Mouse (Mus musculus): ENCODE measurements around the gene Polg. TPM values are rescaled to one million over a fixed set of nuclear protein-coding genes. Genes with fewer than 3 reads are reported as not detected.

Gene Polg
- total RNA-seq, 4 experiments from 2014 or later = 26.0 to 43.5 (median 38.1) TPM

DNA sequence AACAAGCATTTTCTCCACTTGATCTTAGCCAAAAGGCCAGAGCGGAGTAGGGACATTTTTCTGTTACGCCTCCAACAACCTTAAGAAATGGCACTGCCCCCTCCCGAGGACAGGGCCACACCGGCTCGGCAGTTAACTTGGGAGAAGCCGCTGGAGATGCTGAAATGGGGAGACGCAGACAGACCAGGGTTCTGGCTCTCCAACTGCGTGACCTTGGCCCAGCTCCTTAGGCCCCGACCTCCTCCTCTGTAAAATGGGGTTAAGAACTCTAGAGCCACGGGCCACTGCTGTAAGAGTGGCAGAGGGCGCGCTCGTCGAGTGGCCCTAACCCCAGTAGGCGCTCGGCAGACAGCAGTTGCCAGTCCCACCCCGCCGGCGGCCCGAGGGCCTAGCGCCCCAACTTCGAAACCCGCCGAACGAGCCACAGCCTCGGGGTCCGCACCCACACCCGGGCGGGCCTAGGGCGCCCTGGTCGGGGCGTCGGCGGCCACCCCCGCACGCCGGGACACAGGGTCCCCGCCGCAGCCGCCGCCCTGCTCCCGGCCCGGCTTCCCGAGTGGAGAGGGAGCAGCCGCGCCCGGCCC is 609 bp downstream of the Polg start:
- peak in 1 of 2 experiments; percentile 42 for DNase-seq (ENCODE audit: low spot score in 2 of 2)

DNA sequence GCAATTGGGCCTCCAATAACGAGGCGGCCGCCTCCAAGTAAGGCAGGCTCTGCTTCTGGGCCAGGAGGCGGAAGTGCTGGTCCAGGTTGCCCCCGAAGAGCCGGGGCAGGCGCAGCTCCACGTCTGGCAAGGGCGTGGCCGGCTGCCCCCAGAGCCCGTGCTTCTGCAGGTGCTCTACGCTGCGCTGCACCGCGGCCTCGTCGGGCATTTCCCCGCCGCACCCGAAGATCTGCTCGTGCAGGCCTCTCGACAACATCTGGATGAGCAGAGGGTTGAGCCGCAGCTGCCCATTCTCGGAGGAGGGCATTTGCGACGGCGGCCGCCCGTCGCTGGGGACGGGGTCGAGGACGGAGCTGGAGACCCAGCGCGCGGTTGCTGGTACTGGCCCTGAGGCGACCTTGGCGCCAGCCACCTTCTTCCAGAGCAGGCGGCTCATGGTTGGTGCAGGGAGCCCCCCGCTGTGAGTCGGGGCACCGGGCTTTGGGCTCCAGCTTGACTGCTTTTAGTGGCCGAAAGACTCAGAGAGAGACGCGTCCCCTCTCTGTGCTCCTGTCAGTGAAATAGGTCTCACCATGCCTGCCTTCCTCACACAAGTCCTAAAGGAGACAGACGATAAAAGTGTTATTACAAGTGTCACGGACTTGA is 1.3 kb downstream of the Polg start:
- DNase-seq (ENCODE audit: low spot score in 2 of 2) = no peak

DNA sequence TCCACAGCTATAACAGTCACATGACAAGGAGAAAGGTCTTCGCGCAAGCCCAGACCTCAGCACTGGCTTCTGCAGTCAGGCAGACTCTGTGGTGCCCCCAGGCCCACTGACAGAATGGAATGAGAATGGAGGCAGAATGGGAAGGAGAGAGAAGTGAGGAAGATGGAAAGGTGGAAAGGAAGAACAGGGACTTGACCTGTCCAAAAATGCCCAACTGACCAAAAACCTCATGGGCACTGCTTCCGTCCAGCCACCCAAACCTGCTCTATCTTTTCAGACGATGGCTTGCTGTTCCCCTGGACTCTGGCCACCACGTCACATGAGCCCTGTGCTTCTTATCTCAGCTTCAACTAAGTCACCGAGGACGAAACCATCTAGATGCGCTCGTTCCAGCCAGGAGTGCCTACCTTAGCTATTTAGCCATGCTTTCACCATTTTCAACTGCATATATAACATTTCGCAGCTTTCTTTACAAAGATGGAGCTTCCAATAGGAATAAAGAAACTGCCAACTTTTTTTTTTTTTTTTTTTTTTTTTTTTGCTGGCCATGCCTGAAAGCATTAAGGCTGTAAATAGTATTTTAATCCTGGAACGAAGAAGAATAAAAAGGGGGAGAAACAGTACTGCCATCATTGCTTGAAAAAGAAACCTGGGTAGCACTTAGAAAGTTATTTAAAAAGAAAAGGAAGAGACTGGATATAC is 2.6 kb downstream of the Polg start:
- no peak for DNase-seq (ENCODE audit: low spot score in 2 of 2)

DNA sequence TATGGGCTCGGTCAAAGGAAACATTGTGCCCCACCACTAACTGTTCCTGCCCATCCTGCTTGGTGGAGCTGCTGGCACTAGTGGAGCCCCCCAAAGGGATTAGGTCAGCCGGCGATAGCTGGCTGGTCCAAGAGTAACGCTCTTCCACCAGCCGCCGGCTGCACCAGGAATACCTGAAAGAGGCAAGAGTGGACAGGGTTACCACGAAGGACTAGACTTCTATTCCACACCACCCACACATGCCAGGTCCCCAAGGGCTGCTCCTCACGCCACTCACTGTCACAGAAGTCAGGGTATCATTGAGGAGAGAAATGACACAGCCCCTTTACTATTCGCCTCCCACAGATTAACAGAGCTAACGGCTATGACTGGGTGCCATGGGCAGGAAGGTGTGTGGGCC is 4.4 kb downstream of the Polg start:
- no peak for DNase-seq (ENCODE audit: low spot score in 2 of 2)

DNA sequence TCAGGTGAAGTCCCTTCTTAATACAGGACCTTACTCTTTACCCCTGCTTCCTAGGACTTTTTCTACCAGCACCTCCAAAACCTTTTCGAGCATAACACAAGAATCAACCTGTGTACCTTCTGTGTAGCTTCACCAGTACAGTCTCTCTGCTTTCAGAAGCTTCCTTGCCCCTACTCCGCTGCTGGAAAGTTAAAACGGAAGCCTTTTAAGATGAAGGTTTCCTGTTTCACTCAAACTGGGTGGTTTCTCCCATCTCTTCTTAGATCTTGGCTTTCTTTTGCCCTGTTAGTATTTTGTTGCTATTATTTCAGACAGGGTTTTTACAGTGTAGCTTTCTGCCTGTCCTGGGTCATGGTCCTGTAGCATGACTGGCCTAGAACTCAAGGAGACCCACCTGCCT is 18.7 kb downstream of the Polg start:
- DNase-seq (ENCODE audit: low spot score in 2 of 2) = no peak

DNA sequence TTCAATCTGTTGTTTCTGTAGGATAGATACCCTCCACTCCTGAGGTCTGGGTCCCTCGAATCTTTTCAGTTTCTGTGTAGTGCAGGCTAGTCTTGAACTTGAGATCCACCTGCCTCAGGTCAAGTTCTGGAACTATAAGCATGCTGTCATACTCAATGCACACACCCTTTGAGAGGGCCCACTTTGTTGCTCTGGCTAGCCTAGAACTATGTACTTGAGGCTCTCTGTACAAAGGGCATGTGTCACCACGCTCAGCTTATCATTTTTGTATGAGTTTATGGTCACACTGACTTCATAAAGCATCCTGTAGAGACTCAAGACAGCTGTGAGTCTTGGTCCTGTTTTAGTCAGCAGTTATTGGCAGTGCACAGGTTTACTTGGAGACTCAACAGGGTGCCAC is 19.1 kb downstream of the Polg start:
- DNase-seq (ENCODE audit: low spot score in 2 of 2) = no peak

DNA sequence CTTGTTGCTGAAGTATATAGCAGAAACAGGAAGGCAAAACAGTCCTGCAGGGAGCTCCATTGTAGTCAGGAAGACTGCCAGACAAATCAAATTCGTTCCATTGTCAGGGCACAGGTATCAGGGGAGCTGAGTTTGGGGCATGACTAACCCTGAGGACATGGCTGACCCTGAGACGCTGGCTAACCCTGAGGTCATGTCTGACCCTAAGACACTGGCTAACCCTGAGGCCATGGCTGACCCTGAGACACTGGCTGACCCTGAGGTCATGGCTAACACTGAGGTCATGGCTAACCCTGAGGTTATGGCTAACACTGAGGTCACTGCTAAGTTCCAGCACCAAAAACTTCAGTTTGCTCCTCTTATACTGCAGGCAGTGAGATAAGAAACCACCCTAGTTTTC is 26.1 kb downstream of the Polg start:
- no peak for DNase-seq (ENCODE audit: low spot score in 2 of 2)

DNA sequence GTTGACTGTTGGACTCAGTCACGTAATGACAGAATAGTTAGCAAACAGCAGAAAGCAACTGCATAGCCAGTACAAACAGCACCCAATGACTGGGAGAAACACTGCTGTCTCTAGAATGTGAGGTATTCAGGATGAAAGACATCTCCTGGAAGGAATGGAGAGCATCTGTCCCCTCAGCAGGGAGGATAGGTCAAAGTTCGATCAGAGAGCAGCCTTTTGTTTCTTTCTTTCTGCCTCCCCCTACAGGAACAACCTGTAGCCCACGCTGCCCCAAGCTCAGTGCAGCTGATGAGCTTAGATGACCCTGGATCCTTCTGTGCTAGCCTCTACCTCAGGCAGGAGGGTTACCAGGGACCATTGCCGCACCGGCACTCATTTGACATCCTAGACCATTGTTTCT is 37.9 kb downstream of the Polg start:
- no peak for DNase-seq (ENCODE audit: low spot score in 2 of 2)

DNA sequence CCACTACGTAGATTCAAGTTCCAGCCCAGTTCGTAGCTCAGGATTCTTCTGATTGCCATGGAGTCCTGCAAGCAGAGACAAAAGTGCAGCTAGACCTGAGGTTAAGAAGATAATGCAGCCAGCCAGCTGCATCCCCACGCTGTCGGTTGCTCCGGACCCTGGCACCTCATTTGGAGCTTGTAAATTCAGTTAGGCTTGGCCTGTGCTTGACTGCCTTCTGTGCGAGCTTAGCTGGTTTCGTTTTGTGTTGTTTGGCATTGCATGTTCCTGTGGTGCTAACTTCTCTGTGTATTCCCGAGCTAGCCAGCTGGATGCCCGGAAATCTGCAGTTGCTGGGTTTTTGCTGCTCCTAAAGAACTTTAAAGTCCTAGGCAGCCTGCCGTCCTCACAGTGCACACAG is 40.4 kb downstream of the Polg start:
- no peak for DNase-seq (ENCODE audit: low spot score in 2 of 2)

DNA sequence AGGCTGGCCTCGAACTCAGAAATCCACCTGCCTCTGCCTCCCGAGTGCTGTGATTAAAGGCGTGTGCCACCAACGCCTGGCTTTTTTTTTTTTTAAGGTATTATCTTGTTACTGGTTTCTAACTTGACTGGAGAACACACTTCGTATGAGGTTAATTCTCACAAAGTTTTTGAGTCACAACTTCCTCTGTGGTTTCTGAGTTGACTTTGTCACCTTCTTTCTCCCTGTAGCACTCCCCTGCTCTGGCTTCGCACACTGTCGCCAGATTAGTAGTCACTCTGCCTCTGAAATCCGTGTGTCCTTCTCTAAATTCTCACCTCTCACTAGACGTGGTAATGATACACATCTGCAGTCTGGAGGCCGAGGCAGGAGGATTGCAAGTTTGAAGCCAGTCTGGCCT is 43.3 kb downstream of the Polg start:
- no peak for DNase-seq (ENCODE audit: low spot score in 2 of 2)

DNA sequence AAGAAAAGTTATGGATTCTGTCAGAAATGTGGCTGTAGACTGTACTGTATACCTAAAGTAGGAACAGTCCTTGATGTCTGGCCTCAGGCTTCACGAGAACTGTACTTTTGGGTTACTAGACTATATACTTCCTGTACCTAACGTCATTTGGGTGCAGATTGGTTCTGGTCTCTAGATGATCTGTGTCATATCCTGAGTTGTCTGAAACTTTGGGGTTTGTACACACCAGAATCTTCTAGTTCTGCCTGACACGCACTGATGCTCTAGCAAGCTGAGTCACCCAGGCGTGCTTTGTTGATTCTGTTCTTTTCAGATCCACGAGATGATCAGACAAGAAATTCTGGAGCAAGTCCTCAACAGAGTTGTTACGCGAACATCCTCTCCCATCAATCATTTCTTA is 46.2 kb downstream of the Polg start:
- DNase-seq (ENCODE audit: low spot score in 2 of 2) = no peak

DNA sequence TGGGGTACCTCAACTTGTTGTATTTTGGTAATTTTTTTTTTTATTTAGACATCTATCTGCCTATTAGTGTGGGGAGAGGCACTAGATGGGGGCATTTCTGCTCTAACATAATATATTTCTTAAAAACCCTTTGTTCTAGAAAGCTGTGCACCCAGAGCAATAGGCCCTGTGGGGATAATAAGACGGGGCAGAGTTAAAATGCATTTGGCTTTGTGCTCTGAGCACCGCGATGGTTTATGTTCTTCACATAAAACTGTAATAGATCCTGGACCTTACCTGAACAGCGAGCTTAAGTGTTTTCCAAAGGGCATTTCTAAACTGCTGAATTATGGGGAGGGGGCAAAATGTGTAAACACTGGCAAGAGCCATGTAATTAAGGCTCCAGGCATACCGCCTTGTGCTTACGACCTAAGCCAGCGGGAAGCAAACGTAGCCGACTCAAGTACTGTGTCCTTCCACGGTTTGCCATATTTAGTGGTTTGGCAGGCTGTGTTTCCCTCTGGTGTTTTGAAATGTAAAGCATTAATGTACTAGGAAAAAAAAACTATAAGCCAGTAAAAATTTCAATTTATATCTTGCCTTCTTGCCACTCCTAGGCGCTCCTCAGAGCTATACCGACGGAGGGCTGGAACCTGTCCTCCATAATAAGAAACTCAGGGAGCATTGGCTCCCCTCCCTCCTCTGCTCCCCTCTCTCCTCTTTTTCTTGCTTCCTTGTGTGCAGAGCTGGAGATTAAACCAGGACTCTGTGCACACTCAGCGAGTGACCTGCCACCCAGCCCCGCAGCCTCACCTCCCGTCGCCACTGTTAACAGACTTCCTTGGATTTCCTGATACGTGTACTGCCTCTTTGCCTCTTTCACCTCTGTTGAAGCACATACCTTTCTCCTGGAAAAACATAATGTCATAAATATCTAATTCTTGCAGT is 51.5 kb downstream of the Polg start:
- DNase-seq (ENCODE audit: low spot score in 2 of 2) = no peak

DNA sequence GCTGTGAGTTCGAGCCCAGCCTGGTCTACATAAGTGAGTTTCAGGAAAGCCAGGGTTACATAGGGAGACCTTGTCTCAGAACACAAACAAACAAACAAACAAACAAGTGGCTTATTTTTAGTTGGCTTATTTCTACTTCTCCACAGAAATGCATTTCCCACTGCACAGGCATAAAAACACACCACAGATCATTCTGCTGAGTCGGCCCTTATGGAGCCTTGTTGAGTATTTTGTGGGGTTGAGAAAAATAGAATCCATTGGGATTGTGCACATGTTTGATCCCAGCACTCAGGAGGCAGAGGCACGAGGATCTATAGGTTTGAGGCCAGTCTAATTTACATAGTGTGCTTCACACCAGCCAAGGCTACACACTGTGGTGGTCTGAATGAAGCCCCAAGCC is 65.9 kb downstream of the Polg start:
- DNase-seq (ENCODE audit: low spot score in 2 of 2) = no peak

DNA sequence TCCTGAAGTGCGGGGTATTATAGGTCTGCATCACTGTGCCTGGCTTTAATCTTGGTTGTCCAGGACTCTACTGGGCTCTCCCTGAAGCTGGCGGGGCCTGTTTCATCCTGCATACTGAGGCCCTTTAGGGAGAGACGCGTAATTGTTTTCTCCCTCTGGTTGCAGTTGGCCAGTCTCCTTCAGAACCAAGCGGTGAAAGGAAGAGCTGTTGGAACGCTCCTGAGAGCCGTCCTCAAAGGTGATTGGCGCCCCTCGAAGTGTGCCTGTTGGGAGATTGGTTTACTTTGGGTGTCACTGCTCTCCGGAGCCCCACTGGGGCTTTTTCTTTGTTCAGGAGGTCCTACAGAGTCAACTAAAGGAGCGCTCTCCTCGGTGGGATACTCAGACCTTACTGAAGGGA is 67.2 kb downstream of the Polg start:
- no peak for DNase-seq (ENCODE audit: low spot score in 2 of 2)

DNA sequence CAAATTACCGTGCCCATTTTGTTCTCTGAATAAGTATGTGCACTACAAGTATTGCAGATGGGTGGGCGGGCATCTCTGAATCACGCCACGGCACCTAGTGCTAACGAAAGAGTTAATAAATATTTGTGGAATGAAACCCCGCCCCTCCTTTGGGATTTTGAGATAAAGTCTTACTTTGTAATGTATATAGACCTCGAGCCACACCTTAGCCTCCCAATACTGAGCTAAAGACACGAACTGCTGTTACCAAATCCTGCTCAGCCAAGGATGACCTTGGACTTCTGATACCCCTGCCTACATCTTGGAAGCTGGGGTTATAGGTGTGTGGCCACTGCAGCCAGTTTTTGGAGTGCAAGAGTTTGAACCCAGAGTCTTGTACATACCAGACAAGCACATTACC is 67.7 kb downstream of the Polg start:
- no peak for DNase-seq (ENCODE audit: low spot score in 2 of 2)

DNA sequence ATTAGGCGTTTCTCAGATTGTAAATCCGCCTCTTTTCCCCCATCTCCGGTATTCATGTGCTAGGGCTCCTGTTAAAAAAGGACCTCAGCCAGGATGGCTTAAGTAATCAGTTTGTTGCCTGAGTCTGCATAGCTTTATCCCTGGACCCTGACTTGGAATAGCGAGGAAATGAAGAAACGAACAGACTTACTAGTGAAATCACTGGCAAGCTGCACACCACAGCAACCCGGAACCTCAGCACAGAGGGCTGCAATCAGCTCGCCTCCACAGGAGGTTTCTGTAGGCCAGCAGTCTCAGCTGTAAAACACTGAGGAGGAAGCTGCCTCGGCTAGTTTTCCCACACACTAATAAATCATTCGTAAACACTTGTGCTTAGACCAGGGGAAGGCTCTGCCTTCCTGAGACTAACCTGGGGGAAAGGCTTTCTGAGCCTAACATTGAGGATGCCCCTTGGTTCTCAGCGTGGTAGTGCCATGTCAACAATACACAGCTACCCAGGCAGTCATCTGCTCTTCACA is 68.7 kb downstream of the Polg start:
- no peak for DNase-seq (ENCODE audit: low spot score in 2 of 2)

Small RNAs within 50 kb of the gene (microRNA-seq; reads per million reads assigned to microRNA genes)
- gene Mir9-3 = not detected

Other genes starting within 250 kb of the Polg start
- gene Abhd2, start 193.2 kb downstream of the Polg start, total RNA-seq (2022) = 1 to 10 TPM; 2.7 to 4.5 (median 4.0) TPM
- not detected for gene Rlbp1, start 79.3 kb downstream of the Polg start, total RNA-seq (2022)
- not detected for gene Fanci, start 74.4 kb downstream of the Polg start, total RNA-seq (2022)
- under 1 TPM in 1 of 4 experiments, not detected in 3; 0.15 TPM for gene Rhcg, start 151.3 kb upstream of the Polg start, total RNA-seq (2022)
- not detected for gene Ticrr, start 193.8 kb upstream of the Polg start, total RNA-seq (2022)
- under 1 TPM; 0.27 to 0.52 (median 0.38) TPM for gene Kif7, start 249.4 kb upstream of the Polg start, total RNA-seq (2022)

Data from gastrocnemius, adult 8-10 months (tissue).